Mouse (Mus musculus) CH12.LX (cell line): ENCODE measurements around the gene Meis3.

Experiments
- CHD1 ChIP-seq: IDR thresholded peaks from 2 replicates; pipeline ENCODE4 v1.6.1; 2012; ENCODE audit warnings: low read depth, low read length, improper control_type of control experiment, inconsistent platforms
- CHD2 ChIP-seq: IDR thresholded peaks from 2 replicates; pipeline ENCODE4 v1.6.1; 2011; ENCODE audit warnings: low read length, improper control_type of control experiment
- CTCF ChIP-seq, 2 experiments: IDR thresholded peaks in 1 of 2; conservative IDR thresholded peaks in 1 of 2; 2 replicates each; pipeline ENCODE4 v1.5.1; 2011 to 2012; ENCODE audit warnings: low read depth in 2 of 2, low read length in 2 of 2, improper control_type of control experiment in 1 of 2, inconsistent platforms in 1 of 2, mild to moderate bottlenecking in 1 of 2, moderate library complexity in 1 of 2
- EP300 ChIP-seq: IDR thresholded peaks from 2 replicates; pipeline ENCODE4 v1.6.1; 2011; ENCODE audit warnings: low read length, improper control_type of control experiment
- GABPA ChIP-seq: IDR thresholded peaks from 2 replicates; pipeline ENCODE4 v1.6.1; 2012; ENCODE audit warnings: low read depth, low read length, improper control_type of control experiment, inconsistent platforms; ENCODE audit not compliant: insufficient replicate concordance
- MAZ ChIP-seq: IDR thresholded peaks from 2 replicates; pipeline ENCODE4 v1.6.1; 2012; ENCODE audit warnings: low read depth, mild to moderate bottlenecking, inconsistent platforms, low read length, improper control_type of control experiment, moderate library complexity
- MEF2A ChIP-seq: IDR thresholded peaks from 2 replicates; pipeline ENCODE4 v1.6.1; 2014; ENCODE audit warnings: low read depth, mild to moderate bottlenecking, inconsistent platforms, low read length, improper control_type of control experiment, borderline replicate concordance
- MXI1 ChIP-seq: IDR thresholded peaks from 2 replicates; pipeline ENCODE4 v1.6.1; 2011; ENCODE audit warnings: mild to moderate bottlenecking, low read depth, low read length, improper control_type of control experiment
- POLR2A ChIP-seq: IDR thresholded peaks from 2 replicates; pipeline ENCODE4 v1.6.1; 2011; ENCODE audit warnings: low read depth, mild to moderate bottlenecking, improper control_type of control experiment, low read length
- SMC3 ChIP-seq: IDR thresholded peaks from 2 replicates; pipeline ENCODE4 v1.6.1; 2011; ENCODE audit warnings: low read depth, low read length, improper control_type of control experiment
- TCF12 ChIP-seq: IDR thresholded peaks from 2 replicates; pipeline ENCODE4 v1.6.1; 2014; ENCODE audit warnings: low read depth, mild to moderate bottlenecking, inconsistent platforms, low read length, improper control_type of control experiment

GRCm38 (mm10) chr7:16202756-16203504 is 28.0 kb downstream of the Meis3 start:
- TF ChIP-seq MXI1 (no peak), CHD1 (no peak), POLR2A (no peak), CHD2 (no peak), SMC3 (no peak), CTCF (conservative IDR thresholded peaks at IDR 0.05 in 1 of 2, IDR thresholded peaks at IDR 0.05 in 1 of 2; ENCODE audit: low read depth in 2 of 2, low read length in 2 of 2) (peak in 1 of 2 experiments; percentile 16; a peak in 2 of 4 replicates), EP300 (no peak), TCF12 (no peak), MEF2A (no peak), GABPA (no peak), MAZ (no peak)
